Mouse (Mus musculus) thymus, postnatal 14 days (tissue): ENCODE data around the gene Hoxb3.

Experiments
- DNase-seq: peaks from one replicate; pipeline ENCODE4 v3.0.0; 2021

Hoxb3 gene

DNA sequence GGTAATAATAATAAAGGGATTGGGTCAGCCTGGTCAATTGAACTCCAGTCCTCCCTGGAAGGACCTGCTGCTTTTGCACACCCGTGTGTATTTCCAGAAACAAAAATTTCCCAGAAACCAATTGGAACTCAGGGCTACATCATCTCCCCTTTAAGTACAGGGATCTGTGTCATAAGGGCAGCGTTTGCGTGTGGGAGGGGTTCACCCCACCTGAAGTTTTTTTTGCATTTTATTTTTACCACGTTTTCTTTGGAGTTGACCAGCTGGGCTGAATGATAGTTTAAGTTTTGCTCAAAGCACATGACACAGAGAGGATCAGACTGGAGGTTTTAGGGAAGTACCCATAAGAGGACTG lies 19.4 kb downstream of the Hoxb3 start:
- DNase-seq: no peak

DNA sequence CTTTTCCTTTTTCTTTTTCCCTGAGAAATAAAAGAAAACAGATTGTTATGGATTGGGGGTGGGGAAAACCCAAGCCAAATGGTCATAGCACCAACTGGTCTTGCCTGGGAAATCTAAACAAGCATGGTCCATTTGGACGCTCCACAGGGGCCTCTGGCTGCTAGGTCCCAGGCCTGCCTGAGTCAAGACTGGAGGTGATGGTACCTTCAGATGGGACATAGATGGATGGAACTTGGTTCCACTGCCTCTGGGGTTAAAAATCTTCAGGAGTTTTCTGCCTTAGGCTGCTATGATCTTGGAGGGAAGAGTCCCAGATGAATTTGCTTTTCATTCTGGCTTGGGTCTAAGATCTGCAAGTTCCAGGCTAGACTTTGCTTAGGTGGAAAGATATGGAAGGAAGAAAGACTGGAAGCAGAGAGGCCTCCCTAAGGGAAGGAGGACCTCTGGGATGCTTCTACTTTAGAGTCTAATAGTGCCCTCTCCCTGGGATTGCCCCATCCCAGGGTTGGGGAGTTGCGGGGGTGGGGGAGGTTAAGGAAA lies 20.1 kb downstream of the Hoxb3 start:
- DNase-seq: no peak

DNA sequence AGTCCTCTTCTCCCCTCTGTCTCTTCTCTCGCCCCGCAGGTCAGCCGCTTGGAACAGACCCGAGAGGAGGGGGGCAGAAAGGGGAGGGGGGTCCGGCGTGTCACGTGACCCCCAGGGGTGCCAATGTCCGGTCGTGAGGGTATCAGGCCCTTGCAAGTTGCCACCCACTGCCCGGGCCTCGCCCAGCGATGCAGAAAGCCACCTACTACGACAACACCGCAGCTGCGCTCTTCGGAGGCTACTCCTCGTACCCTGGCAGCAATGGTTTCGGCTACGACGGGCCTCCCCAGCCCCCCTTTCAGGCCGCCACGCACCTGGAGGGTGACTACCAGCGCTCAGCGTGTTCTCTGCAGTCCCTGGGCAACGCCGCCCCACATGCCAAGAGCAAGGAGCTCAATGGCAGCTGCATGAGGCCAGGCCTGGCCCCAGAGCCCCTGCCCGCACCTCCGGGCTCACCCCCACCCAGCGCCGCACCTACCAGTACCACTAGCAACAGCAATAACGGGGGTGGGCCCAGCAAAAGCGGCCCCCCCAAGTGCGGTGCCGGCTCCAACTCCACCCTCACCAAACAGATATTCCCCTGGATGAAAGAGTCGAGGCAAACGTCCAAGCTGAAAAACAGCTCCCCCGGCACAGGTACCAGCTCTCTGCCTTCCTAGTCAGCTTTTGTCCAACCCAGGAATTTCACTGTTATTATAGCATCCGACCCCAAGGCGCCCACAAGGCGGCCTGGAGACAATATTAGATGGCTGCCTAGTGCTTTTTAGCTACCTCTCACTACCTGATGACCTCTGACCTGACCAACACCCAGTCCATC lies 21.1 kb downstream of the Hoxb3 start:
- no peak for DNase-seq

DNA sequence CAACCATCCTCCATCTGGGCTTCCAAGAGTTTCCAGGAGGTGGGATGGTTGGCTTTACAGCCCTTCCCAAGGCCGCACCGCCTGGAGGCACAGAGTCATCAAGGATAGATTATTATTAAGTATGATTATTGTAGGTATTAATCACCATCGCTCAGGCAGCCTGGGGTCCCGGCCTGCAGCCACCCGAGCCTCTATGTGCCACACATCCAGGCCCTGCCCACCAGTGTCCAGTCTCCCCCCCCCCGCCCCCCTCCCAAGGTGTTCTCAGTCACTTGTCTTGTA lies 21.7 kb downstream of the Hoxb3 start:
- no peak for DNase-seq

DNA sequence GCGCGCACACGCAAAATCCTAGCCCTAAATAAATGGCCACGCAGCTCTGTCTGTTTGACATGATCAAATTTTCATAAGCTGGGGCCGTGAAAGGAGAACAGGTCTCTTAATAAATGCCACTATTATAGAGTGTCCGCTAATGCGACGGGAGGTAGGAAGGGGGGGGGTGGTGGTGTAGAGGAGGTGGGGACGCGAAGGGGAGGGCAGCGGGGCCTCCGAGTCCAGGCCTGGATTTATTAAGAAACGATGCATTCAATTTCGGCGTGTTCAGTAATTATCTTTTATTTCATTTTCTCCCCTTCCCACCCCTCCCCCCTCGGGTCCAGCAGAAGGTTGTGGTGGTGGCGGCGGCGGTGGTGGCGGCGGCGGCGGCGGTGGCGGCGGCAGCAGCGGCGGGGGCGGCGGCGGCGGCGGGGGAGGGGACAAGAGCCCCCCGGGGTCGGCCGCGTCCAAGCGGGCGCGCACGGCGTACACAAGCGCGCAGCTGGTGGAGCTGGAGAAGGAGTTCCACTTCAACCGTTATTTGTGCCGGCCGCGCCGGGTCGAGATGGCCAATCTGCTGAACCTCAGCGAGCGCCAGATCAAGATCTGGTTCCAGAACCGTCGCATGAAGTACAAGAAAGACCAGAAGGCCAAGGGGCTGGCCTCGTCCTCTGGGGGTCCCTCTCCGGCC lies 22.2 kb downstream of the Hoxb3 start:
- no peak for DNase-seq

DNA sequence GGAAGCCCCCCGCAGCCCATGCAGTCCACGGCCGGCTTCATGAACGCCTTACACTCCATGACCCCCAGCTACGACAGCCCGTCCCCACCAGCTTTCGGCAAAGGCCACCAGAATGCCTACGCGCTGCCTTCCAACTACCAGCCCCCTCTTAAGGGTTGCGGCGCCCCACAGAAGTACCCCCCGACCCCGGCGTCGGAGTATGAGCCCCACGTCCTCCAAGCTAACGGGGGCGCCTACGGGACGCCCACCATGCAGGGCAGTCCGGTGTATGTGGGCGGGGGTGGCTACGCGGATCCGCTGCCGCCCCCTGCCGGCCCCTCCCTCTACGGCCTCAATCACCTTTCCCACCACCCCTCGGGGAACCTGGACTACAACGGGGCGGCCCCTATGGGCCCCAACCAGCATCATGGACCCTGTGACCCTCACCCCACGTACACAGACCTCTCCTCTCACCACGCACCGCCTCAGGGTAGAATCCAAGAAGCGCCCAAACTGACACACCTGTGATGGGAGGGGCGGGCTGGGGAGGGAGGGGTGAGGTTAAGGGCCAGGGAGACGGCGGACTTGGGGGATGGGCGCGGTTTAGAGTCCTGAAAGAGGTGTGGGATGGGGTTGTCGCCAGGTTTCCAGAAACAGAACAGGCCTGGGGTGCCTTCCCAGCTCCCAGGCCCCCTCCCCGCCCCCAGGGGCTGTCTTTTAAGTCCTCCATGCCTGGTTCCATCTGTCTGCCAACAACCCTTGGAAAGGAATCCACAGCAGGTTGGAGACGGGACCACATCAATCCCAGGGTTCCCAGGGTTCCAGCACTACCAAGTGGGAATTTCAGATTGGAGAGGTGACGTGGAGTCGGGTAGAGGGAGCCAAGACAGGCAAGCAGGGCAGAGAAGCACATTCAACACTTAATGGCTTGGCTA lies 23.0 kb downstream of the Hoxb3 start:
- no peak for DNase-seq

DNA sequence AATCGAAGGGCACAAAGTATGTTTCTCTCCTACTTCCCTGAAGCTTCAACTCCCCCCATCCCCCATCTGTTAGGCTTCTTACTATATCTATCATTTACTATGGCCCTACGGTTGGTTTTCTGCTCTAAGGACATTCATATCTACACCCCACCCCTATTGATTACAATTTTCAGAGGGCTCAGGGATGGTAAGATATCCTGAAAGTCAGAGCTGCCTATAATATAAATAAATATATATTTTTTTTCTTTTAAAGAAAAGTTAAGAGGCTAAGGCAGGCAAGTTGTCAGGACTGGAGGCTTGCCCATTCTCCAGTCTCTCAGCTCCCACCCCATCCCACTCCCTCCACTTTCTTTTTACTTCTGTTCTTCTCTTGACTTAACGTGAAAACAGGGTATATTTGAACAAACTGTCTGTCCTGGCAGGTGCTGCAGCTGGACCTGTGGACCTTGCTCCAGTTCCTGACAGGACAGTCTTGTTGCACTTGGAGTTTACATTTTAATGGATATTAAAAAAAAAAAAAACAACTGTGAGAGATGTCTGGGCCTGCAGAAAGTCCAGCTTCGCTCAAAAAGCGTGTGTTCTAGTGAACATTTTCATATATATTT lies 23.9 kb downstream of the Hoxb3 start:
- no peak for DNase-seq

DNA sequence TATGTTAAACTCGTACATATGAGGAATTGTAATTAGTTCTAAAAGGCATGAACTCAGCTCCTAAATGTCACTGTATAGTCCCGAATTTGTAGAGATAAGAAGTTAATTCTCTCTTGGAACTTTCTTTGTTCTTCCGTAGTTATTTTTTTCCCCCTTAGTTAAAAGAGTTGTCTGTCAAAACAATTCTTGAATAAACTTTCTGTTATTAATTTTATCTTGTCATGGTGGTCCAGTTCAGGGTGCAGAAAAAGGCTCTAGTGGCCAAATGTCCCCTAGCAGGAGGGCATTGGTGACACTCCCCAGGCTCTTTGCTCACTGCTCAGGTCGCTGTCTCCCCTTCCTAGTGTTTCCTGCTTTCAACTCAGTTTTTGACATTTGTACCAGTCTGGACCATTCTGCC lies 24.6 kb downstream of the Hoxb3 start:
- no peak for DNase-seq

DNA sequence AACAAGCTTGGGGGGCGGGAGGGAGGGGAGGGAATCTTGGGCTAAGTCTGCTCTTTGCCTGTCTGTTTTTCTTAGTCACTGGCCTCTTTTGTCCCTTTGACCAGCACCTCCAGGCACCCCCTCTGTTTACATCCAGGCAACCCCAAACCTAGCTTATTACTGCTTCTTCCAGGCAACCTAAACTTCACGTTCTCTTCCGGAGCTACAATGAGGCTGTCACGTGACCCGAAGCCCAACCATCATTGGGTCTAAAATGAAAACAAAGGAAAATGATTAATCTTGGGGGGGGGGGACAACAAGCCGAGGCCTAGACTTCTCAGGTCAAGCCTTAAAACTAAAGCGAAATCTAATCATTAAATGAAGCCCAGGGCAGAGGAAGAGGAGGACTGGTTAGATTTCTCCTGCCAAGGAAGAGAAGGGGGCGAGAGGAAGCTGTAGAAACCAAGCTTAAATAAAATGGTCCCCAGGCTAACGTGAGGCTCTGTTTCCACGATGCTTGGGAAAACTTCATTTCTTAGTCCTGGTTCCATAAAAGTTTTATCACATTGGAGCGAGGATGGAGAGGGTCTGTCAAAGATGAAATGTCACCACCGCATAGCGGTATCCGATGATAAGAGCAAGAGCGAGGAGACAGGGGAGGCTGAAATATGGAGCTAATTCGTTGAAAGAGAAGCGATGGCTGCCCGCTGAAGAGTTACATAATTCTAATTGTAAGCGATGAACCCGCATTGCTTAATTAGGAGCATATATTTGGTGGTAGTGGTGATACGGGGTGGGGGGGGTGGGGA lies 25.2 kb downstream of the Hoxb3 start:
- DNase-seq: no peak

DNA sequence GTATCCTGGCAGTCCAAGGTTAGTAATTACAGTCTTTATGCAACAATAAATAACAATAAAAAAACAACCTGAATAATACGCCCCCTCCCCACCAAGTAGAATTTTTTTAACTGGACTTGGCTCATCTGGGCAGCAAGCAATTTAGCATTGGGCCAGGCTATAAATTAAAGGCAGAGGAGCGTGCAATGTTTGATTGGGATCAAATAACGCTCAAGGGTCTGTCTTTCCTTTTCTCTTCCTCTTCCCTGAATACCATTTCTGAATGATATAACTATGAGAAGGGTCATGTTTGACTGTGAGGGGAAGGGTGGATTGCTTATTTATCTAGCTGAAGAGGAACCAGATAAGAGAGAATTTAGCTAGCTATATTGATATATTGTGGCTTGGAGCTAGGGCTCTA lies 25.9 kb downstream of the Hoxb3 start:
- DNase-seq: no peak

DNA sequence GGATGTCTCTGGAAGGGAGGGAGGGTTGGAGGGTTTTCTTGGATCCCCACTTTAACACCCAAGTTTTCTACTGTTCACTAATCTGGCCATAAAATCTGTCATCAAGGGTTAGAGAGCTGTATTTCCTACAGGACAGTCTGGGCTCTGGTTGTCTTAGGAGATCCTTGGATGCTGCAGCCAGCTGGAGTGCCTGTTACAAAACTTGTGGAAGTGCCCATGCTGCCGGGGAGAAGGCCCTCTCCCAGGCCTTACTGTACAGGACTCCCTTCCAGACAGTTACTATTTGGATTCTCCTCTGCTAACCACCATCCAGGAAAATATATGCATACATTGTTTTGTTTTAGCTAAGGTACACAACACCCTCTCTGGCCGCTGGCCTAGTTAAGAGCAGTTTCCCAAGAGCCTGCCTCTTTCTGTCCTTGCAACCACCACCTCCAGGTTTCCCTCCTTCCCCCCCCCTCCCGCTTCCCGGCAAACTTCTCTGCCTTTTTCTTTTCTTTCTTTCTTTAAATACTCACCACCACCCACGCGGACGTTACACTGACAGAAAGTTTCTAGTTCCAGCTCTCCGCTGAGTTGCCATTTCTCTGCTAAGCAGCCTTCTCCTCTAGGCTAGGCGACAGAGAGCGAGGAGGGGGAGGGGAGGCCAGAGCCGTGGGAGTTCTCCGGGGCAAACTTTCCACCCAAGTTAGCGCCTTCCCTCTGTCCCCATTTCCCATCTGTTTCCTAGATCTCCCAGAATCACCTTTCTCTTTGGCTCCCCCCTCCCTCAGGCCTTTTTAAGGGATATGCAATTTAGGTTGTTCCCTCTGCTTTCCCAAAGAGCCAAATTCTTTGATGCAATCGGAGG lies 26.6 kb downstream of the Hoxb3 start:
- DNase-seq: no peak

DNA sequence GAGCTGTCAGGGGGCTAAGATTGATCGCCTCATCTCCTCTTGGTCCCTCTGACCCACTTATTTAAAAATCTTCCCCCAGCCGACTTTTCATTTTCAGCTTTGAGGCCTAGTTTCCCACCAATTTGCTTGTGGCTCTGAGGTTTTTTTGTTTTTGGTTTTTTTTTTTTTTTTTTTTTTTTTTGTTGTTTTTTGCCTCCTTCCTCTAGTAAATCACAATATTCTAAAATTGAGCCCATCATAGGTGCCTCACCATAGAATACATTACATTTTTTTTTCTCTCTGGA lies 27.2 kb downstream of the Hoxb3 start, which contains the start of gene Hoxb2:
Hoxb2 (plus strand) TSS at position 185 of the 284 bp plus-strand sequence.
- DNase-seq: no peak

DNA sequence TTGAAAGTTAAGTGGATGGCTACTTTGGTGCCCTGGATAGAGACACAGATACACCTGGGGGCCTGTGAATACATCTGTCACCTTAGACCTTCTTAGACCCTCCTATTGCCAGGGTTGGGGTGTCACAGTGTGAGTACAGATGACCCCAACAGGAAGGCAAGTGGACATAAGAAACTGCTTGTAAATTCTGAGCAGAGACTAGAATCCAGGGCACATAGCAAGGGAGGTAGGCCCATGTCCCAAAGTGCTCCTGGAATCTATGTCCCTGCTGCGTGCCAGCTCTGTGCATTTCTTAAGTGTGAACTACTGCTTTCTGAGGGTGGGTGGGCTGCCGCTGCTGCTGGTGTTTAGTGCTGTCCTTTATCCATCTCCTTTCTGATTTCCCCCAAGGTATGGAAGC lies 27.7 kb downstream of the Hoxb3 start:
- no peak for DNase-seq

DNA sequence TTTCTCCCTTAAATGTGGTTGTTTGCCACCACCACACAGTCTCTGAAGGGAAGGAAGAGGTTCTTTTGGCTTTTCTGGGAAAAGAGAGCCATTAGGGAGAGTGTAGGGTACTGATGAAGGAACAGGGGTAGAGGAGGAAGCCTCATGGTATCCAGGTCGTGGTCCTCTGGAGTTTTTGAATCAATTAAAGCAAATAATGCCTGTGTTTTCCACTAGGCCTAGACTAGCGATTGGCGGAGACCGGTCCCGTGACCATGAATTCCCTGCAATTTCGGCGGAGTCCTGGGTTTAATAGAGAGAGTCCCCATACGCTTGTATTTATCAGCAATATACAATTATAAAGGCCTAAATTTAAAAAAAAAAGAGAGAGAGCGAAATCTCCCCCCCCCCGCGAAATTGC lies 28.2 kb downstream of the Hoxb3 start:
- no peak for DNase-seq

DNA sequence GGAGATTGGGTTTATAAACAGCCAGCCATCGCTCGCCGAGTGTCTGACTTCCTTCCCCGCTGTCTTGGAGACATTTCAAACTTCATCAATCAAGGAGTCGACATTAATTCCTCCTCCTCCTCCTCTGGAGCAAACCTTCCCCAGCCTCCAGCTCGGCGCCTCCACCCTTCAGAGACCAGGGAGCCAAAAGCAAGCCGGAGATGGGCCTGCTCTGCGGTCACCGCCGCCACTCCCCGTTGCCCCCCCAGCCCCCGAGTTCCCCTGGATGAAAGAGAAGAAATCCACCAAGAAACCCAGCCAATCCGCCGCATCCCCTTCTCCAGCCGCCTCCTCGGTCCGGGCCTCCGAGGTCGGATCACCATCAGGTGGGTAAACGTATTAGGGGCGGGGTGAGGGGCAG lies 28.7 kb downstream of the Hoxb3 start:
- DNase-seq: no peak

DNA sequence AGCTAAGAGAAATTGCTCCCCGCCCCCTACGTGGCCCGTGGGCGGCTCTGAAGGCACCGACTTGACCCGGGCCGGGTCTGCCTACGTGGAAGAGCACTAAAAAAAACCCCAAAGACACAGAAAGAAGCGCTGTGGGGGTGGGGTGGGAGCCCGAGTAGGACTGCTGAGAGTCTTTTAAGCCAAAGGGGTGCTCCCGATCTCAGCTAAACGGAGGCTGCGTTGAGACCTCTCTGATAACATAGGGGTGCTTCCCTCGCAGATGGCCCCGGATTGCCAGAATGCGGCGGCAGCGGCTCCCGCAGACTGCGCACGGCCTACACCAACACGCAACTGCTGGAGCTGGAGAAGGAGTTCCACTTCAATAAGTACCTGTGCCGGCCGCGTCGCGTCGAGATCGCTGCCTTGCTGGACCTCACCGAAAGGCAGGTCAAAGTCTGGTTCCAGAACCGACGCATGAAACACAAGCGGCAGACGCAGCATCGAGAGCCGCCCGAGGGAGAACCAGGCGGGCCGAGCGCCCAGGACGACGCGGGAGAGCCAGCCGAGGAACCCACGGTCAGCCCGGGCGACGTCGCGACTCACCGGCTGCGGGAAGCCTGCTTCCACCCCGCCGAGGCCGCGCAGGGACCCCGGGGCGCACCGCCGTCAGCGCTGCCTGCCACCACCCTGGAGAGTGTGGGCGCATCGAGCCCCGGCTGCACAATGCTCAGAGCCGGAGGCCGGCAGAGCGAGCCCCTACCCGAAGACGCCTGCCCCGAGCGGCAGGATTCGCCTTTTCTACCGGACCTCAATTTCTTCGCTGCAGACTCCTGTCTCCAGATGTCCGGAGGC lies 29.8 kb downstream of the Hoxb3 start:
- no peak for DNase-seq

DNA sequence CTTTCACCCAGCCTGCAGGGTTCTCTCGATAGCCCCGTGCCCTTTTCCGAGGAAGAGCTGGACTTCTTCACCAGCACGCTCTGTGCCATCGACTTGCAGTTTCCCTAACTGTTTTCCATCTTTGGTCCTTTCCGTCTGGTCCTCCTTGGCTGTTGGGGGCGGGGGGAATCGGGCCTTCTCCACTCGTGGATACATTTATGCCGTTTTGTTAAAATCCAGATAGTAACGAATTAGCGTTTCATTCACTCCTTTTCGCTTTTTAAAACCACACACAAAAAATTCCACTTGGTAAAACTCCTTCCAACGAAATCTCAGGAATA lies 30.4 kb downstream of the Hoxb3 start:
- no peak for DNase-seq

DNA sequence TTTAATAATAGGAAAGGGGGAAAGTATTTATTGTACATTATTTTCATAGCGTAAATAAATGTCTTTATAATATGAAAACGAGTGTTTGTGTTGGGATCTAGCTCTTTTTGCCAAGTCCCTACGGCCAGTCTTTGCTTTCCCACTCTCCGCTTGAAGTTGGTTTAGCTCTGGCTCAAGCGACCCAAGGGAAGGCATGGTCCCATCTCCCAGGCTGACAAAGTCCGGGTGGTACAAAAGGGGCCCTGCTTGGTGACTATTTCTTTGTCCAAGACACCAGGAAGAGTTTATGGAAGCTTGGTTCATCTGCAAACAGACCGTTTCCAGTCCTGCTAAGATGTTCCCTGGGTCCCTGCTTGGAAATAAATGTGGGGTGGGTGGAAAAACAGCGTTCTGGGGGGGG lies 30.8 kb downstream of the Hoxb3 start:
- no peak for DNase-seq

DNA sequence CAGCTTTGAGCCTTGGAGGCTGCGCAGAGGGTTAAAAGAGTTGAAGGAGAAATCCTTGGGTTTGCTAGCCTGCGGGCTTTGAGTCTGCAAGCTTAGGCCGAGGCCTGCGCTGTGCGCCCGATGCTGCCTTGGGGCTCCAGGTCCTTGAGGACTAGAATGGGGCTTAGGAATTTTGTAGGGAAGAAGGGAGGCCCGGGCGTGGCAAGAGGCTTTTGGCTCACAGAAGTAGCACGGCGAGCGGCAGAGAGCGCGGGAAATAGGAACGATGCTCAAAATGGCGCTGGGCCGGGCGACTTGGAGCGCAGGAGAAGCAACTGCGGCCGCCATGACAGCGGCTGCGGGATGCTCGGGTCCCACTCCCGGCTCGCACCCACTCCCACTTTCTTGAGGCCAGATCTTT lies 31.2 kb downstream of the Hoxb3 start:
- DNase-seq: no peak

DNA sequence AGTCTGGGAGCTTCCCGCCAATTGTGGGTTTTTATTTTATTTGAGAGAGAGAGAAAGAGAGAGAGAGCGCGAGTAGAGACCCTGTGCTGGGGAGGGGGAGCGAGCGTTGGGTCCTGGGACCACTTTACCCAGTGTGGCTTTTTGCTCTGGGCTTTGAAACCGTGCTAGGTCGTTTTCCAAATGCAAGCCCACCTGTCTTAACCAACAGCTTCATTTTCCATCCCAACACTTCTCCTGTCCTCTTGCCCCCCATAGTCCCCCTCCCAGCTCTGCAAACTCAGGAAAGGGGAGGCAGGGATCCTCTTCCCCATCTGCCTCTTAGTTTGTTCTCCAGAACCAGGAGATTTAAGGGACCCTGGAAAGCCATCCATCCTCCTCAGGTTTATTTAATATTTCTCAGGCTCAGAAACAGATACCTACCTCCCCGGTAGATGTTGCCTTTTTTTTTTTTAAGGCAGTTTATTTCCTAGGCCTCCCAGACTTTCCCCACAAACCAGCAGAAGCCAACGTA lies 31.7 kb downstream of the Hoxb3 start:
- DNase-seq: no peak

DNA sequence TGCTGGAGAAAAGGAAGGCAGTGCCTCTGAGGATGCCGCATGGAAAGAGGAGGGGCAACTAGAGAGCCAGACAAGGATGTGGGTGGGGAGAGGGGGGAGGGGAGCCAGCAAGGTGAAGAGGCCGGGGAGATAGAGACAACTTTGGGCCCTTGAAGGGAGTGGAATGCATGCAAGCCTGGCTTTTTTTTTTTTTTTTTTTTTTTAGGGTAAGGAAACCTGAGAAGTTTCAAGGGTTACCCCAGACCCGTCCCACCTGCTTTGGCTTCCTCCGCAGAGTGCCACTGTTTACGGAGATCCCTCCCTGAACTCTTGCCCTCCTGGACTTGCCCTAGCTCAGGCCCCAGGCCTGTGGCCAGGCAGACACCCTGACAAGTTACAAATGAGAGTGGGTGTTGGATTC lies 40.7 kb downstream of the Hoxb3 start:
- DNase-seq: no peak
